Mouse (Mus musculus) G1E (cell line): ENCODE measurements at regions not wholly inside any gene's neighbourhood (a gene's known extent, or its start where the extent isn't known, plus 50 kb on each side); places are given as distances from the start of the nearest gene placed in this dataset.

Source experiments
- CTCF ChIP-seq: IDR thresholded peaks from 2 replicates; pipeline ENCODE4 v1.5.1; 2012; ENCODE audit warnings: low read depth, low read length, inconsistent platforms, mixed read lengths
- GATA1 ChIP-seq: IDR thresholded peaks from 2 replicates; pipeline ENCODE4 v1.6.1; 2012; ENCODE audit warnings: borderline replicate concordance, low read length, inconsistent platforms, mixed read lengths
- GATA2 ChIP-seq: IDR thresholded peaks from 2 replicates; pipeline ENCODE4 v1.6.1; 2012; ENCODE audit warnings: low read depth, low read length, inconsistent platforms, borderline replicate concordance
- TAL1 ChIP-seq: conservative IDR thresholded peaks from 2 replicates; pipeline ENCODE4 v1.6.1; 2012; ENCODE audit warnings: low read depth, low read length, inconsistent platforms, mixed read lengths

DNA sequence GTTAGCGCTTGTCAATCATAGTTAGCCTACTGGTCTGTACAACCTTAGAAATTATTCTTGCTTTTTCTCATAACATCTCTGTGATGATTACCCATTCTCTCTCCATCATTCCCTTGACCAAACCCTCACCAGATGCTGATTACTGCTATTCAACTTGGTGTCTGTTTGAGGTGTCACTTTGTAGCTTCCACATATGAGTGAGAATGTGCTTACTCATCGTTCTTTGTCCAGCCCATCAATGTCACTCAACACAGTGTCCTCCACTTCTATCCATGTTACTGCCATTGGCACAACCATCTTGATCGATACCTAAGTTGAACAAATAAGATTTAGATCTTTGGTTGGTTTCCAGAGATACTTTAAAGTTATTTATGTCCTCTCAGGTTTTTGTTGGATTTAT, 62.3 kb upstream of the Eef1e1 start:
- TF ChIP-seq CTCF (no peak), TAL1 (no peak), GATA1 (no peak), GATA2 (no peak)
